Mouse (Mus musculus) urinary bladder, adult 18-20 months (tissue): ENCODE measurements around the gene Spdl1.

Source experiments
- DNase-seq, 2 experiments: peaks; one replicate each; pipeline ENCODE4 v3.0.0; 2022; ENCODE audit warnings: low spot score in 2 of 2, mixed read lengths in 2 of 2

Gene Spdl1

GRCm38 (mm10) chr11:34759582-34759981, 73.9 kb downstream of the Spdl1 start:
- DNase-seq: no peak
